Mouse (Mus musculus) left cerebral cortex, adult 8-10 months (tissue): ENCODE data around the gene Ccr4. TPM values are rescaled to one million over a fixed set of nuclear protein-coding genes. Genes with fewer than 3 reads are reported as not detected.

ENCODE experiments used
- DNase-seq, 2 experiments: peaks; one replicate each; pipeline ENCODE4 v3.0.0; 2022; ENCODE audit warnings: low spot score in 2 of 2
- total RNA-seq, 4 experiments: library from RNA; stranded (reverse); gene quantifications; 2 replicates each; pipeline ENCODE4 v1.2.4; 2022

Ccr4 gene
- total RNA-seq, 4 experiments from 2014 or later = not detected

GRCm38 (mm10) chr9:114471892-114472291, 32.8 kb downstream of the Ccr4 start:
- DNase-seq = no peak

GRCm38 (mm10) chr9:114468701-114469100, 36.0 kb downstream of the Ccr4 start:
- DNase-seq = no peak

DNA sequence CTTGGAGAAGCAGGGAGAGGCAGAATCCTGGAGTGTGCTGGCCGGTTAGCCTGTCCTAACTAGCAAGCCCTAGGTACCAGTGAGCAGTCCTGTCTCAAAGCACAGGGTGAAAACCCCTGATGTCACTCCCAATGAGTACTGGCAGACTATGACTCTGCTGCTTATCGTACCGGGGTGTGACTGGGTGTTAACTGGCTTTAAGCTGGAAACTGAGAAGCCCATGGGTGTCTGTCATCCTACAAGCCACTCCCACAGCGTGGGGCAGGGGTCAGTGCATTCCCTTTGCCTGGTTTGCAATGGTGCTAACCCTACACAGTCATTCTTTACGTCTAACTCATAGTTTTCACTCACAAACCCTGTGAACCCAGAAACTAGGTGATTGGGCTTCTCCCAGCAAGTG, 36.5 kb downstream of the Ccr4 start:
- DNase-seq = no peak

- DNase-seq = no peak
These were observed 37.8 kb downstream of the Ccr4 start for GRCm38 (mm10) chr9:114466871-114467270.

- no peak for DNase-seq
These were observed 39.3 kb downstream of the Ccr4 start for GRCm38 (mm10) chr9:114465442-114465841.

DNA sequence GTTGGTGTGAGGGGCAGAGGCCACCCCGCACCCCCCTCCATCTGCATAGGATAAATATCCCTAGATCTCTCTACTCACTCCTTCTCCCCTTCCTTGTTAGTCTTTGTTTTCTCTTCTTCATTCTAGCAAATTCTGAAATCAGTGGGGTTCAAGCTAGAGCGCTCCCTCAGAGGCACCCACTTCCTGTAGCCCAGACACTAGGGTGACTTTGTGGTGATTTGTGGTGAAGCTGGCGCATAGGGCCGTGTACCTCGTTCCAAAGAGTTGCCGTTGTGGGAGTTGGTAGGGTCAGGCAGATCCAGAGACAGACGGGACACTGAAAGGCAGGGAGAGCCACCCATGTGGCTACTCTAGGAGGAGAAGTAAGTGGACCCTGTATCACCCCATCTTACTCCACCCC, 42.1 kb downstream of the Ccr4 start:
- DNase-seq = no peak

GRCm38 (mm10) chr9:114458436-114458835, 46.3 kb downstream of the Ccr4 start:
- no peak for DNase-seq

DNA sequence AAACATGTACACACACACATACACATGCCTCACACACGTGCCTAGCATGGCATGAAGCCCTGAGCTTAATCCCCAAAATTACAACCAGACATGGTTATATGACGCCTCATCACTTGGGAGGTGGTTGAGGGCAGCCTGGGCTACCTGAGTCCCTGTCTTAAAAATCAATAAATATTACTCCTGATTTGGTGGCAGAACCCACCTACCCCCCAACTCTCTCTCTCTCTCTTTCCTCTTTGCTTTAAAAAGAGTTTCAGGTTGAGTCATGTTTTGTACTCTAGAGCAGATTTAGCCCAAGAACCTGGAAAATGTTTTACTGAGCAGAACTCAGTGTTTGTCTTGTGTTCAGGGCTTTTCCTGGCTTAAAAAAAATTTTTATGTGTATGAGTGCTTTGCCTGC, 49.3 kb downstream of the Ccr4 start:
- DNase-seq = no peak

DNA sequence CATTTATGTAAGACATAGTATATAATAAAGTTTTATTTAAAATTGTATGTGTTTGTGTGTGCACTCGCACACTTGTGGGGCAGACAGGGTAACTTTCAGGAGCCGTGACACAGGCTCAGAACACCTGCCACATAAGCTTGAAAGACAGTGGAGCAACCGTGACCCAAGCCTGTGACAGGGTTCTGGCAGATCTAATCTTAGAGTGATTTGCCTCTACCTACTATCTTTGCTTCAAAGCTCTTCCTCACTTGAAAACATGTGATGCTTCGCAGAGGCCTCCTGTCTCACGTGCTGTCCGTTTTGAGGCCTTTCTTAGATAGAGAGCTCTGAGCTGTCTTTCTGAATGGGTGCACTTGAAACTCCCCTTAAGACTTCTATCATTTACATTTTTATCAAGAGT, 52.3 kb downstream of the Ccr4 start:
- DNase-seq = no peak

- no peak for DNase-seq
These were observed 53.1 kb downstream of the Ccr4 start for GRCm38 (mm10) chr9:114451615-114452014.

GRCm38 (mm10) chr9:114449120-114449754, 55.5 kb downstream of the Ccr4 start:
- no peak for DNase-seq

DNA sequence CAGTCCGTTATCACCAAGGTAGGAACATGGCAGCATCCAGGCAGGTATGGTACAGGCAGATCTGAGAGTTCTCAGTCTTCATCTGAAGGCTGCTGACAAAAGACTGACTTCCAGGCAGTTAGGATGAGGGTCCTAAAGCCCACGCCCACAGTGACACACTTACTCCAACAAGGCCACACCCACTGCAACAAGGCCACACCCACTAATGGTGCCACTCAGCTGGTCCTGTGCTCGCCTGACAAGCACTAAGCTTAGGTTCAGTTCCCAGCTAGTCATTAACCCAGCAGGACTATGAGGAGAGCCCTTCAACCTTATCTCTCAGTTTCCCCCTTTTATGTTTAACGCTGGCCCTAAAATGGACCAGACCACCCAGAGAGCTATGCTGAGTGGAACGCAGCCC, 56.0 kb downstream of the Ccr4 start:
- no peak for DNase-seq

DNA sequence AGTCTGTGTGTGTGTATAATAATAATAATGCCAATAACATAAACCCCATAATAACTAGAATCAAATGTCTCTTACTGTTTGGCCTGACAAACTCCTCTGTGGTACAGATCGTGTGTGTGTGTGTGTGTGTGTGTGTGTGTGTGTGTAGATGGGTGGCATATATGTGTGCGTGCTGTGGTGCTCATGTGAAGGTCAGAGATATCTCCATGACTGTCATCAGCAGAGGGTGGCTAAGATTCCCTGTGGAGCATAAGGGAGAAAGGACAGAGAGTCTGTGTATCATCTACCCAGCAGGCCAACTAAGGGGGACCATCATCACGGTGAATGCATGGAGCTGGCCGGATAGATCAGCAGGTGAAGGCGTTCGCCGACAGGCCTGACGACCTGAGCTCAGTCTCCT, 57.8 kb downstream of the Ccr4 start:
- no peak for DNase-seq

- no peak for DNase-seq
These were observed 61.4 kb downstream of the Ccr4 start for GRCm38 (mm10) chr9:114443351-114443750.

DNA sequence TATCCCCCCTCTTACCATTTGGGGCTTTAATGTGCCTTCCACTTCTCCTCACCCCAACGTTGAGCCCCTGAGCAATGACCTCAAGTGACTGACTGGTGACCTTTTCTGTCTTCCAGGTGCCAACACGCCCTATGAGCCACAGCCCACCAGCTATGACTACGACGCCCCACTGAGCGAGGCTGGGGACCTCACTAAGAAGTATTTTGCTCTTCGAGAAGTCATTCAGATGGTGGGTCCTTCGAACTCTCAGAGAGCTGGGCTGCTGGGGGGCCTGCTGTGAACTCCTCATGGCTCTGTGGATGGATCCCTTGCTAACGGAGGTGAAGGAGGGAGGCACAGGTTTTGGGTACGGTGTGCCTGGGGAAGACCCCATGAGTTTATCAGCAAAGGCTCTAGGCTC, 61.8 kb downstream of the Ccr4 start:
- no peak for DNase-seq

- no peak for DNase-seq
These were observed 62.5 kb downstream of the Ccr4 start for GRCm38 (mm10) chr9:114442225-114442624.

DNA sequence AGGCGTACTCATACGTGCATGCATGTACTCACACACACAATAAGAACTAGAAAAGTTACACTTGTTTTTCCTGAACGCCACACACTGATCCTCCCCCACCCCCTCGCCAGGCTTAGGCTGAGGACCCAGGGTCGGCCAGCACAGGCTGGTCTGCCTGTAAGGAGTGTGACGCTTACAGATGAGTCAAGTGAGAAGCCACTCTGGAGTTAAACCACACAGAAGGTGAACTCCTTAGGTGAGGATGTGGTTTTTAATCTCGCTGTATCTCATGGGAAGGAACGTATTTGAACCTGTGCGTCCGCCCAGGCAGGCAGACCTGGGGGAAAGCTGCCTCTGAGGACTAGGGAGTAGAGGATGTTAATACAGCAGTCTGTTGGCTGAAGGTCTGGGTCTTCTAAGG, 64.2 kb downstream of the Ccr4 start:
- no peak for DNase-seq

Other genes with a start within 250 kb of the Ccr4 start
- 1 to 10 TPM in 1 of 4 experiments, not detected in 3; 1.5 TPM for gene Bcl2a1c, start 174.8 kb downstream of the Ccr4 start, total RNA-seq
- 10 to 100 TPM in 1 of 4 experiments, 1 to 10 TPM in 3; 5.9 to 10.9 (median 7.6) TPM for gene Crtap, start 114.2 kb downstream of the Ccr4 start, total RNA-seq
- 10 to 100 TPM; 28.6 to 32.1 (median 29.6) TPM for gene Glb1, start 103.8 kb downstream of the Ccr4 start, total RNA-seq
- 10 to 100 TPM; 10.9 to 15.1 (median 11.8) TPM for gene Tmppe, start 103.8 kb downstream of the Ccr4 start, total RNA-seq
- gene C130032M10Rik, start 10.8 kb upstream of the Ccr4 start, total RNA-seq = not detected
- gene Trim71, start 59.5 kb upstream of the Ccr4 start, total RNA-seq = under 1 TPM; 0.46 to 0.67 (median 0.59) TPM
- 10 to 100 TPM; 42.6 to 48.7 (median 45.0) TPM for gene Cnot10, start 135.3 kb upstream of the Ccr4 start, total RNA-seq
- gene Dync1li1, start 183.9 kb upstream of the Ccr4 start, total RNA-seq = 10 to 100 TPM; 84.6 to 87.5 (median 85.9) TPM
- gene Cmtm6, start 226.2 kb upstream of the Ccr4 start, total RNA-seq = 10 to 100 TPM; 20.0 to 25.7 (median 22.9) TPM